Mouse (Mus musculus): ENCODE data around the gene Dcp1a.

The Dcp1a gene

DNA sequence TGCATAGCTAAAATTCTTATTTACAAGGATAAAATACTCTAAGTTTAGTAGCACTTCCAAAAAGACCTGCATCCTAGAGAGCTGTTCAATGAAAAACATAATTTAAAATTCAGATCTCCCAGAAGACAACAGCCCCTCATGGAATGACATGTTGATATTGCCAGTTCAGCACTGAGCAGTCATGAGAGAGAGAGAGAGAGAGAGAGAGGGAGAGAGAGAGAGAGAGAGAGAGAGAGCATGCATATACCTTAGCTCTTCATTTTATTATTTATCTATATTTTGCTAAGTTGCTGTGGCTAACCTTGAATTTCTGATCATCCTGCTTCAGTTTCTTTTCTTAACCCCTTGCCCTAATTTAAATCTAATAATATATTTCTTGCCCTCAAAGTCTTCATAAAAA lies 83.0 kb downstream of the Dcp1a start:
- DNase-seq, result no peak

DNA sequence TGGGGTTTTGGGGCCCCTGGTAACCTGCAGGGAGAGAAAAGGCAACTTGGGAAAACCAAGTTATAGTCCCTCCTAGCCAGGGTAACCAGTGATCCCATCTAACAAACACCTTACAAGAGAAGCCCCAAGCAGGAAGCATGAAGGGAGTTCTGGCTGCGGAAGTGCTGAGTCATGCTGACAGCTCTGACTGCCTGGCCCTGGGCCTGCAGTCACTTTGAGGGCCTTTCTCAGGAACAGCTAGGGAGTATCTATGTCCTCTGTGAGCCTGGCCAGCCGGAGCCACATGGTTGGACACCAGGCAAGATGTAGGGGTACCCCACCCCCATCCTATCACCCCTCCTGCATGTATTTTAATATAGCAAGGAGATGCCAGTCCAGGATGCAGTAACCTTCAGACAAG lies 85.1 kb downstream of the Dcp1a start:
- no peak for DNase-seq

DNA sequence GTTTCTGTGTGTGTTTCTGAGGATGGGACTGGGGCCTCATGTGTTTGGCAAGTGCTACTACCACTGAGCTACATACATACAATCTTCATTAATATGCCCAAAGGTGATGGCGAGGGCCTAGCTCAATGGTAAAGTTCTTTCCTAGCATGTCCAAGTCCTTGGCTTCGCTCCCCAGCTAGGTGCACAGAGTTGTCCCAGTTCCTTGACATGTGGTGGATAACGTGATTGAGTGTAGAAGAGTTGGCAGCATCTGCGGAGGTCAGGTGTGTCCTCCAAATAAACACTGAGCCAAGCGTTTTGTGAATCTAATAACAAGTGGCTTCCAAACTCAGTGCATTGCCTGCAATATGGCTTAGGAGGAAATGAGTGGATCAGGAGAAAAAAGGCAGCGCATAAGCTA lies 87.0 kb downstream of the Dcp1a start:
- no peak for DNase-seq

DNA sequence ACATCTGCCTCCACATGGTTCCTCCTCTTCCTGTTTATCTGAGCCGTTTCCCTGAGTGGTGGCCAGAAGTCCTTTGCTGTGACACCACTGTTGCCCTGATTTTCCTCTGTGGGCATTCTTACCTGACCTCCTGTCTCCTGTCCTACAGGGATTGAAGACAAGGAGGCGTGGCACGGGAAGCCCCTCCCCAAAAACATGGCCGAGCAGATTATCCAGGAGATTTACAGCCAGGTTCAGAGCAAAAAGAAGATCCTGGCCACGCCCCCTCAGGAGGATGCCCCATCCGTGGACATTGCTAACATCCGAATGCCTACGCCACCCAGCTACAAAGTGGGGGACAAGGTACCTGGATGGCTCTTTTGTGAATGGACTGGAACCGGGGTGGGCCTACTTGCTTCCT lies 88.7 kb downstream of the Dcp1a start:
- no peak for DNase-seq

DNA sequence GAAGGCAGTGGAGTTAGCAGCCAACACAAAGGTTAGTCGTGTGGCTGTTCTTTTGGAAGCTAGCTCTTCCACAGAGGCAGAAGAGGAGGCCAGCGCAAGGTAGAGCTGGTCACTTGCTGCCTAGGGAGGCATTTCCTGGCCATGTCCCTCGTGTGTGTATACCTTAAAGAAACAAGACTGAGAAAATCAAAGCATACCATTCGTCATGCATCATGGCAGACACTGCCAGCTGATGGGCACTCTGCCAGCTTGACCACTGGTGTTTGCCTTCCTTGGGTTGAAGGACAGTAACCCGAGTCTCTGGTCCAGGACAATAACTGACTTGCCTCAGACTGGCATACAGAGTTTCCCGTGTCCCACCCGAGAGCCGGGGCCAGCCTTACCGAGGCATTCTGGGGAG lies 91.0 kb downstream of the Dcp1a start:
- DNase-seq, result no peak

DNA sequence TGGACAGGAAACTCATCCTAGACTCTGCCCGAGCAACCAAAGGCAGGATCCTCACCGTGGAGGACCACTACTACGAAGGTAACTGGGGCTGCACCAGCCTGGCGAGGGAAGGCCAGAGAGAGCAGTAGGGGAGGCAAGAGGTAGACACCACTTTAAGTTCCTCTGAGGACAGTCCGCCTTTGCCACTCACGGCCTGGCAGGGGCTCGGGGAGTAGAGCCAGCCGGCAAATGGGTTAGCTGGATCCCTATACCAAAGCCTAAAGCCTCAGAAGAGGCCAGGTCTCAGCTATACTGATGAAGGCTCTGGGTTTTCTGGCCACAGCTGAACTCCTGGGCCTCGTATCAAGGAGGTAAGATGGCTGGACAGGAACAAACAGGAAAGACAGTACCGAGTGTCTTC lies 92.9 kb downstream of the Dcp1a start:
- no peak for DNase-seq

DNA sequence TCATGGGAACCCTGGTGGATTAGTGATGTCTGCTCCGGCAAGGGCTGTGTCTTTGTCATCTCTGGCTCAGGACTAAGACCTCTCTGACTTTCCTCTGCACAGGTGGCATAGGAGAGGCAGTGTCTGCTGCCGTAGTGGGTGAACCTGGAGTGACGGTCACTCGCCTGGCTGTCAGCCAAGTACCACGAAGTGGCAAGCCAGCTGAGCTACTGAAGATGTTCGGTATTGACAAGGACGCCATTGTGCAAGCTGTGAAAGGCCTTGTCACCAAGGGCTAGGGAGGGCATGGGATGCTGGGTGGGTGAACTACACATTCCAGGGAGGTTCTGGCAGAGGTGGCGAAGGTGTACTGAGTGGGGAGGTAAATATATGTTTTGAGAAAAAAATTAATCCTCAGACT lies 93.9 kb downstream of the Dcp1a start:
- no peak for DNase-seq

DNA sequence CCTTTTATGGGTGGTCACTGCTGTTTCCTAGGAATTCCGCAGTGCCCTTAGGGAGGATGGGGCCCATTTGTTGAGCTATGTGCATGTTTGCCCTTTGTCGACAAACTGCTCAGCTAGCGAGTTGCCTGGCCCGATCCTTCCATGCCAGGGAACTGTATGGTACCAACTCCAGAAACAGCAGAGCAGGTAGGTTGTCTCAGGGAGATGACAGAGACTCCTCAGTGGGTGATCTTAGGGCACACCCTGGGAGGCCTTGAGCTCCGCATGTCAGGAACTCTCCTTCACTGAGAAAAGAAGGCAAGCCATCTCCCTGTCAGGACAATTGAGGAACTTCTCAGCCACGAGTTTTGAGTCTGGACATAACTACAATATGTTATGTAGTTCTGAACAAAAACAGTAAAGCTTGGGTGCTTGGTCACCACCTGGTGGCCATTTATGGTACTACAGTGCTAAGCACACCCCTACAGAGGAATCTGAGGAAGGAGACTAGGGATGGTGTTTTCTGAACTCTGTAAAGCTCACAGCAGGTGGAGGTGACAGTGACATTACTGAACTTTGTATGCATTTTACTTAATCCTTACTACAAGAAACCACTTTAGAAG lies 94.7 kb downstream of the Dcp1a start:
- peak; percentile 71 for DNase-seq

DNA sequence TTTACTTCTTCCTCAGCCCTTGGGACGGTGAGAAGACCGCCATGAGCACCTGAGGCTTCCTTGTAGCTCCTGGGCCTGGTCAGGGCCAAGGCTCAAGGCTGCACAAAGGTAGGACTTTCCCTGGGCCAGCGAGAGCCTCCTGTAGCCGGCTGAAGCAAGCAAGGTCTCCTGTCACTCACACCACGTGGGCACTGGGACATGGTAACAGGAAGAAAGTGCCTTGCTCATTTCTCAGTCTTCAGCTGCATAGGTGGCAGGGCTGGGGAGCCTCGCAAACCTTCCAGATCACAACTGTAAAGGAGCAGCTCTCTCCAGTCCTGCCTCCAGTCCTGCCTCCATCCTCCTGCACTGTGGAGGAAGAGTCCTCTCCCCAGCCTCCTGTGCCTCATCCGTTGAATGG lies 96.5 kb downstream of the Dcp1a start:
- DNase-seq, result no peak

DNA sequence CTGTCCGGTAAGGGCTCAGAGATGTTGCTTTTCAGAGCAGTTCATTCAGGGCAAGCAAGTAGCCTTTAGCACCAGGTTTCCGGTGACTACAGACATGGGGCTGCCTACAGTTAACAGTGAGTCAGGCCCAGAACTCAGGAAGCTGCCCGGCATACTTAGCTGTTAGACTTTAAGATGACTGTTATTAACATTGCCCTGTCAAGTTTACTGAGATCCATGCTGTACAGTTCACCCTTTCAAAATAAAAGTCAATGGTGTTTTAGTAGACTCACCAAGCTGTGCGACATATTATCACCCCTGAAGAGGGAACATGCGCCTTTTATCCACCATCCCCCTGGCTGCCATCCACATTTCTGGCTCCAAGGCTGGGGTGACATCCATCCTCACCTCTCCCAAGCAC lies 96.9 kb downstream of the Dcp1a start:
- no peak for DNase-seq

Measured in cerebellum, adult 8-10 months (tissue).